Mouse (Mus musculus) heart, embryonic 15.5 days (tissue): Measurements from ENCODE around the gene Vmn1r192. TPM values are rescaled to one million over a fixed set of nuclear protein-coding genes. Genes with fewer than 3 reads are reported as not detected.
"Not testable (repeated sequence)": the region's sequence is repeated elsewhere in the genome, so short reads cannot be mapped to it uniquely, and the experiment has no call there.

Source experiments
- ATAC-seq: fragments of 200-750 bp; cut with Nextera tagmentation; replicated peaks from 2 replicates; pipeline ENCODE4 v1.8.0; 2017; ENCODE audit warnings: low read depth, moderate TSS enrichment; ENCODE audit not compliant: insufficient number of reproducible peaks, insufficient read depth, low FRiP score
- H3K27ac ChIP-seq: fragments of 300-500 bp; sonication (generic); 2 replicates; pipeline ENCODE4 v1.5.1; 2015; ENCODE audit warnings: mild to moderate bottlenecking, inconsistent platforms
- H3K27me3 ChIP-seq: fragments of 300-500 bp; sonication (generic); 2 replicates; pipeline ENCODE4 v1.6.1; 2015; ENCODE audit warnings: inconsistent platforms
- H3K36me3 ChIP-seq: fragments of 300-500 bp; sonication (generic); 2 replicates; pipeline ENCODE4 v1.6.1; 2015; ENCODE audit warnings: mild to moderate bottlenecking, inconsistent platforms
- H3K4me1 ChIP-seq: fragments of 300-500 bp; sonication (generic); replicated peaks from 2 replicates; pipeline ENCODE4 v1.6.1; 2015; ENCODE audit warnings: inconsistent platforms
- H3K4me2 ChIP-seq: fragments of 300-500 bp; sonication (generic); 2 replicates; pipeline ENCODE4 v1.6.1; 2015; ENCODE audit warnings: inconsistent platforms, mild to moderate bottlenecking, moderate library complexity
- H3K4me3 ChIP-seq: fragments of 300-500 bp; sonication (generic); 2 replicates; pipeline ENCODE4 v1.5.1; 2015; ENCODE audit warnings: mild to moderate bottlenecking, inconsistent platforms
- H3K9ac ChIP-seq: fragments of 300-500 bp; sonication (generic); 2 replicates; pipeline ENCODE4 v1.6.1; 2015; ENCODE audit warnings: mild to moderate bottlenecking, inconsistent platforms
- H3K9me3 ChIP-seq: fragments of 300-500 bp; sonication (generic); replicated peaks from 2 replicates; pipeline ENCODE4 v1.6.1; 2016; ENCODE audit warnings: inconsistent platforms
- WGBS: fragments of 180-500 bp; shearing (Covaris S2); methylation state at CpG from one replicate; pipeline ENCODE4 v1.1.7; 2015; ENCODE audit warnings: mixed read lengths; 5-methylcytosine and 5-hydroxymethylcytosine counted together
- microRNA-seq: library from miRNA; unstranded; fragments of <30 nt; microRNA quantifications from one replicate; pipeline ENCODE4, GENCODE M21; 2016
- polyA plus RNA-seq: library from polyadenylated mRNA; unstranded; fragments of >200 nt; fragmentation: Nextera tagmentation; extraction: Ambion mirVana; gene quantifications from 2 replicates; pipeline ENCODE4 v1.2.1, GENCODE M21; 2015

Vmn1r192 gene
- polyA plus RNA-seq = not detected in 2 replicates

- H3K9me3 ChIP-seq = no peaks in the 10 kb centered on the region
- no peak within 1 kb of the TSS for H3K4me3 ChIP-seq
- H3K9ac ChIP-seq = no peak within 1 kb of the TSS
- no peak within 1 kb of the TSS for H3K27ac ChIP-seq
- no peak within 1 kb of the TSS for H3K4me2 ChIP-seq
- no peak for ATAC-seq
- H3K27me3 ChIP-seq = no peaks in the 10 kb centered on the region
- no peaks in the 10 kb centered on the region for H3K4me1 ChIP-seq
- H3K36me3 ChIP-seq = no peaks in the 10 kb centered on the region
Observed at GRCm38 (mm10) chr13:22191041-22191440, at the start of gene Vmn1r192. Vmn1r192 (minus strand) TSS chr13:22191141.

DNA sequence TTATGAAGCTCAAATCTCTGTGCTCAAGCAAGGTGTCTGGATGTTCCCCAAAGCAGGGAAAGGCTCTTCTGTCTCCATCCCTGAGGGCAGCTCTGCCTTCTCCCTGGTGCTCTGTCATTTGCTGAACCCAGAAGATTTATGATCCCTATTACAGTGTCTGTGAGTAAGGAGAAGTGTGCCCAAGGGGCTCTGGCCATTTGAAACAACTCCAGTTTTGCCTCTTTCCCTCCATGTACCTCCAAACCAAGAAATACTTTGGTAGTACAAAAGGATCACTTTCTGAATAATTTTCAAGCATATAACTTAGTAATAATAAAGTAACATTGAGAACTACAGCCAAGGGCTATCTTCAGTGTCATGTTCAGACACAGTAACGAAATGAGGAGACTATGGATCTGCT, 32.1 kb upstream of the Vmn1r192 start, which contains the start of gene Vmn1r193:
Gene Vmn1r193 (minus strand): TSS at position 101 of the 400 bp plus-strand sequence.
- not testable (repeated sequence) for H3K27me3 ChIP-seq, H3K4me3 ChIP-seq, H3K9ac ChIP-seq, ATAC-seq, H3K4me2 ChIP-seq, H3K4me1 ChIP-seq, H3K36me3 ChIP-seq, H3K27ac ChIP-seq, H3K9me3 ChIP-seq
- WGBS = 71% methylated on average over 1 of the region's 1 CpGs

GRCm38 (mm10) chr13:22192756-22193155, 1.8 kb upstream of the Vmn1r192 start:
- not testable (repeated sequence) for ATAC-seq

DNA sequence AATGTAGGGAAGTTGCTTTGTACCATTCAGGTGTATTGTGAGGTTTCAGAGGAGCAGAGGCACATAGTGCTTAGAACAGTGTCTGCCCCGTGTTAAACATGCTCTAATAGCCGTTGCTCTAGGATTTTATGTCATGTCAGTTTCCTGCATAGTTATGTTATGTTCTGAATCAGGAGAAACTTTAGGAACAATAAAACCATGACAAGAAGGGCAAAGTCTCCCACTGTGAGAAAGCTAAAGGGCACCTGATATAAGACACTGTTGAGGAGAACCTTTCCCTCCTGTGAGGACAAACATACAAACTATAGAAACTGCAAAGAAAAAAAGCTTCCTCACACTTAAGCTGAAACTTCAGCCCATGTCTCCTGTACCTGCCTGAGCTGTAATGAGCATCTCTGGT, 556 bp downstream of the Vmn1r192 start:
- H3K9me3 ChIP-seq = no peaks in the 10 kb centered on the region
- no peak overlapping the region for H3K9ac ChIP-seq
- no peak overlapping the region for H3K4me2 ChIP-seq
- no peaks in the 10 kb centered on the region for H3K4me1 ChIP-seq
- no peak overlapping the region for H3K4me3 ChIP-seq
- 71% methylated on average over 2 of the region's 2 CpGs for WGBS
- H3K36me3 ChIP-seq = no peaks in the 10 kb centered on the region
- no peaks in the 10 kb centered on the region for H3K27me3 ChIP-seq
- H3K27ac ChIP-seq = no peak overlapping the region
- no peak for ATAC-seq

More at GRCm38 (mm10) chr13:22192756-22193155, 1.8 kb upstream of the Vmn1r192 start:
- H3K27me3 ChIP-seq, H3K4me1 ChIP-seq, H3K27ac ChIP-seq, H3K9ac ChIP-seq, H3K4me2 ChIP-seq, H3K36me3 ChIP-seq, H3K4me3 ChIP-seq, H3K9me3 ChIP-seq: not testable (repeated sequence)
- WGBS = 68% methylated on average over 3 of the region's 3 CpGs

GRCm38 (mm10) chr13:22189313-22189712, 1.6 kb downstream of the Vmn1r192 start:
- H3K4me1 ChIP-seq = no peaks in the 10 kb centered on the region
- no peaks in the 10 kb centered on the region for H3K36me3 ChIP-seq
- no peak for ATAC-seq
- no peaks in the 10 kb centered on the region for H3K27me3 ChIP-seq
- 71% methylated on average over 2 of the region's 2 CpGs for WGBS
- H3K27ac ChIP-seq = no peak overlapping the region
- H3K4me3 ChIP-seq = no peak overlapping the region
- no peak overlapping the region for H3K9ac ChIP-seq
- no peak overlapping the region for H3K4me2 ChIP-seq
- no peaks in the 10 kb centered on the region for H3K9me3 ChIP-seq

GRCm38 (mm10) chr13:22183869-22184268, 7.1 kb downstream of the Vmn1r192 start, which contains the start of gene Vmn1r191:
Vmn1r191 (minus strand) TSS chr13:22183969.
- 67% methylated on average over 1 of the region's 1 CpGs for WGBS
- ATAC-seq = no peak

DNA sequence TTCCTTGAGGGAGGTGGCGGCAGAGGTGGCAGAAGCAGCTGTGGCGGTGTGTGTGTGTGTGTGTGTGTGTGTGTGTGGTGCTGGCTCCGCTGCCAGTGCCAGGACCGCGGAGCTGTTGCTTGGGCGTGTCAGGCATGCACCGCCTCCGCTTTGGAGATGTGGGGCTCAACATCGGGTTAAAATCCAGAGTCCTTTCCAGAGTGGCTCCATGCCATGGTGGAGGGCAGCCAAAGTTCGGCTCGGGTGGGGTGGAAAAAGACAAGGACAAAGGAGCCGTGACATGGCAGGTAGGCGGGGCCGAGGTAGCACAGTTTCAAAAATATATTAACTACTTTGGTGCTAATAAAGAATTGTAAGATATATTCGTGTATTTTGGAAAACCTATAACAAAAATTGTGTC, 22.5 kb downstream of the Vmn1r192 start:
- no peak overlapping the region for H3K27ac ChIP-seq
- H3K4me1 ChIP-seq = no peaks in the 10 kb centered on the region
- H3K27me3 ChIP-seq = no peaks in the 10 kb centered on the region
- H3K9ac ChIP-seq = no peak overlapping the region
- 87% methylated on average over 15 of the region's 15 CpGs for WGBS
- H3K36me3 ChIP-seq = no peaks in the 10 kb centered on the region
- ATAC-seq = no peak
- no peak overlapping the region for H3K4me3 ChIP-seq
- peaks cover 4% of the 10 kb centered on the region; the same call in 1 of the 2 replicates for H3K9me3 ChIP-seq
- H3K4me2 ChIP-seq = no peak overlapping the region

More at GRCm38 (mm10) chr13:22183869-22184268, 7.1 kb downstream of the Vmn1r192 start, which contains the start of gene Vmn1r191:
- Histone ChIP-seq H3K9ac (no peak within 1 kb of the TSS), H3K4me2 (no peak within 1 kb of the TSS), H3K27me3 (no peaks in the 10 kb centered on the region), H3K36me3 (no peaks in the 10 kb centered on the region), H3K4me3 (no peak within 1 kb of the TSS), H3K27ac (no peak within 1 kb of the TSS), H3K9me3 (no peaks in the 10 kb centered on the region), H3K4me1 (no peaks in the 10 kb centered on the region)

GRCm38 (mm10) chr13:22136495-22137293, 54.2 kb downstream of the Vmn1r192 start:
- not testable (repeated sequence) for H3K27ac ChIP-seq, H3K36me3 ChIP-seq, H3K9ac ChIP-seq, ATAC-seq, H3K4me2 ChIP-seq, H3K4me1 ChIP-seq, H3K9me3 ChIP-seq, H3K27me3 ChIP-seq, H3K4me3 ChIP-seq
- 60% methylated on average over 5 of the region's 5 CpGs for WGBS

Small RNAs within 50 kb of the gene (microRNA-seq; reads per million reads assigned to microRNA genes)
- gene Gm23282 = not detected
- not detected for gene Gm25084

Other genes starting within 250 kb of the Vmn1r192 start
- gene Zfp184, start 246.0 kb downstream of the Vmn1r192 start, polyA plus RNA-seq = 3.8 and 5.1 TPM in 2 replicates
- gene Pom121l2, start 209.9 kb downstream of the Vmn1r192 start, polyA plus RNA-seq = not detected in 2 replicates
- gene Prss16, start 181.4 kb downstream of the Vmn1r192 start, polyA plus RNA-seq = 9.5 and 113 TPM in 2 replicates
- gene Hist1h2ah, start 155.6 kb downstream of the Vmn1r192 start, polyA plus RNA-seq = 3.5 TPM in 1 of 2 replicates, not detected in the other
- 1.6 and 1.7 TPM in 2 replicates for gene Hist1h2bk, start 155.3 kb downstream of the Vmn1r192 start, polyA plus RNA-seq
- gene Hist1h4i, start 149.8 kb downstream of the Vmn1r192 start, polyA plus RNA-seq = 8.6 and 12.1 TPM in 2 replicates
- 11.2 and 12.4 TPM in 2 replicates for gene Hist1h2ag, start 148.2 kb downstream of the Vmn1r192 start, polyA plus RNA-seq
- gene Hist1h2bj, start 147.9 kb downstream of the Vmn1r192 start, polyA plus RNA-seq = 2.8 and 5.8 TPM in 2 replicates
- not detected in 2 replicates for gene Vmn1r188, start 106.7 kb downstream of the Vmn1r192 start, polyA plus RNA-seq
- not detected in 2 replicates for gene Vmn1r189, start 85.3 kb downstream of the Vmn1r192 start, polyA plus RNA-seq
- not detected in 2 replicates for gene Vmn1r191, start 7.2 kb downstream of the Vmn1r192 start, polyA plus RNA-seq
- not detected in 2 replicates for gene Vmn1r193, start 32.0 kb upstream of the Vmn1r192 start, polyA plus RNA-seq
- gene Vmn1r194, start 53.1 kb upstream of the Vmn1r192 start, polyA plus RNA-seq = not detected in 2 replicates
- not detected in 2 replicates for gene Vmn1r195, start 79.4 kb upstream of the Vmn1r192 start, polyA plus RNA-seq
- not detected in 2 replicates for gene Vmn1r196, start 98.8 kb upstream of the Vmn1r192 start, polyA plus RNA-seq
- gene Vmn1r197, start 133.4 kb upstream of the Vmn1r192 start, polyA plus RNA-seq = not detected in 2 replicates
- not detected in 2 replicates for gene Vmn1r198, start 159.2 kb upstream of the Vmn1r192 start, polyA plus RNA-seq
- gene Vmn1r199, start 188.7 kb upstream of the Vmn1r192 start, polyA plus RNA-seq = not detected in 2 replicates
- gene Vmn1r200, start 199.2 kb upstream of the Vmn1r192 start, polyA plus RNA-seq = not detected in 2 replicates